Mouse (Mus musculus) C2C12 (cell line): ENCODE measurements around the gene Sidt2. TPM values are rescaled to one million over a fixed set of nuclear protein-coding genes. Genes with fewer than 3 reads are reported as not detected.

ENCODE experiments used
- H3K27me3 ChIP-seq: one replicate; pipeline ENCODE4 v1.6.1; 2011; ENCODE audit not compliant: control insufficient read depth, insufficient read depth, insufficient read length
- H3K36me3 ChIP-seq: one replicate; pipeline ENCODE4 v1.6.1; 2011; ENCODE audit not compliant: control insufficient read depth, insufficient read depth
- H3K4me3 ChIP-seq: one replicate; pipeline ENCODE4 v1.5.1; 2011; ENCODE audit warnings: mild to moderate bottlenecking, control low read depth; ENCODE audit not compliant: poor library complexity, insufficient read depth, severe bottlenecking
- H3K79me2 ChIP-seq: one replicate; pipeline ENCODE4 v1.6.1; 2011; ENCODE audit not compliant: control insufficient read depth, insufficient read depth
- H3K79me3 ChIP-seq: one replicate; pipeline ENCODE4 v1.6.1; 2011; ENCODE audit warnings: low read depth, control low read depth
- H3ac ChIP-seq: one replicate; pipeline ENCODE3; 2011; ENCODE audit warnings: low read depth; ENCODE audit not compliant: control insufficient read depth, insufficient read length
- CEBPB ChIP-seq: IDR thresholded peaks from one replicate; pipeline ENCODE4 v1.6.1; 2011; ENCODE audit warnings: low read depth, mild to moderate bottlenecking, control low read depth, moderate library complexity
- CTCF ChIP-seq: IDR thresholded peaks from one replicate; pipeline ENCODE4 v1.5.1; 2011; ENCODE audit not compliant: control insufficient read depth, insufficient read depth, insufficient read length
- FOSL1 ChIP-seq: IDR thresholded peaks from one replicate; pipeline ENCODE4 v1.8.0; 2011; ENCODE audit warnings: mild to moderate bottlenecking, low read length; ENCODE audit not compliant: poor library complexity, insufficient read depth, severe bottlenecking
- MAX ChIP-seq: IDR thresholded peaks from one replicate; pipeline ENCODE4 v1.6.1; 2011; ENCODE audit warnings: mild to moderate bottlenecking, control low read depth
- MYOD1 ChIP-seq: IDR thresholded peaks from one replicate; pipeline ENCODE4 v1.6.1; 2011; ENCODE audit warnings: low read depth; ENCODE audit not compliant: control insufficient read depth, insufficient read length
- MYOG ChIP-seq: IDR thresholded peaks from one replicate; pipeline ENCODE4 v1.6.1; 2011; ENCODE audit not compliant: control insufficient read depth, insufficient read length; ENCODE audit errors: extremely low read depth
- USF1 ChIP-seq: IDR thresholded peaks from one replicate; pipeline ENCODE4 v1.6.1; 2011; ENCODE audit warnings: low read depth, mild to moderate bottlenecking, control low read depth, moderate library complexity
- microRNA-seq: library from miRNA; unstranded; fragments of <30 nt; microRNA quantifications from one replicate; pipeline ENCODE4, GENCODE M21; 2019; ENCODE audit warnings: borderline microRNAs expressed
- polyA plus RNA-seq: library from polyadenylated mRNA; unstranded; fragments of >200 nt; fragmentation: generic; extraction: Trizol; gene quantifications from one replicate; pipeline ENCODE4 v1.2.1, GENCODE M21; 2012; ENCODE audit warnings: missing spikeins

The Sidt2 gene
- polyA plus RNA-seq, 1 experiment: 50.2 TPM

DNA sequence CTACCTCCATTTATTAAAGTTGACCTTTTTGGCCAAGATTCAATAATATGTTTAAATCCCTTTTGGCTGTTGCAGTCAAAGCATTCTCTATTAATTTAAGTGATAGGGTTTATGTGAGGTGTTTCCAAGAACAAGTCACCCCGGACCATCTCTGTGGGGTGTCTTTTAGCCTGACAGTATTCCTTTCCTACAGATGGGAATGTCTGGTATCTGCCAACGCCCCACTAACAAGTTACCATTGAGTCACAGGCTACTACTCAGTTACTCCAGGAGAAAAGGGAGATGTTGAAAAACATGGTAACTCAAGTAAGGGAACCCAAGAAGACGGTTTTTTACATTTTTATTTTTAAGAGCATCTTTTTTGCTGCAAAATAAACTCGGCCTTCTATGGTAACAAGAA lies 49.9 kb downstream of the Sidt2 start:
- H3K27me3 ChIP-seq: no peaks in the 10 kb centered on the region
- H3K79me2 ChIP-seq: peaks cover 36% of the 10 kb centered on the region
- H3K79me3 ChIP-seq: peaks cover 12% of the 10 kb centered on the region
- no peak overlapping the region for H3K4me3 ChIP-seq
- no peak overlapping the region for H3ac ChIP-seq
- TF ChIP-seq MYOD1: no peak
- TF ChIP-seq CTCF: no peak
- TF ChIP-seq FOSL1: no peak
- no peak for TF ChIP-seq MAX
- no peak for TF ChIP-seq CEBPB
- no peak for TF ChIP-seq USF1
- TF ChIP-seq MYOG: no peak
- H3K36me3 ChIP-seq: peaks cover 15% of the 10 kb centered on the region

DNA sequence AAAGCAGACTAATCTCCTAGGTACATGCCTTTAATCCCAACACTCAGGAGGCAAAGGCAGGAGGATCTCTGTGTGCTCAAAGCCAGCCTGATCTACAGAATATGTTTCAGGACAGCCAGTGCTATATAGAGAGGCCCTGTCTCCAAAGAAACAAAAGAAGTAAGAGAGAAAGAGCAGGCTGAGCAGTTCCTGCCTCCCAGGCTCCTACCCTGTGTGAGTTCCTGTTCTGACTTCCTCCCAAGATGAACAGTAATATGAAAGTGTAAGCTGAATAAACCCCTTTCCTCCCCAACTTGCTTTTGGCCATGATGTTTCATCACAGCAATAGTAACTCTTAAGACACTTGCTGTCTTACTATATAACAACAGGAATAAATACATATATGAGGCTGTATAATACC lies 61.4 kb downstream of the Sidt2 start:
- Histone ChIP-seq H3K4me3 (no peak overlapping the region), H3K79me3 (no peaks in the 10 kb centered on the region), H3K79me2 (no peaks in the 10 kb centered on the region), H3ac (no peak overlapping the region), H3K36me3 (peaks cover 41% of the 10 kb centered on the region), H3K27me3 (no peaks in the 10 kb centered on the region)
- TF ChIP-seq FOSL1 (no peak), CTCF (no peak), CEBPB (no peak), MAX (no peak), USF1 (no peak), MYOD1 (no peak), MYOG (no peak)

Small RNA genes lying within 50 kb of the gene (microRNA-seq; reads per million reads assigned to microRNA genes)
- 0.16 reads per million for gene Mir7087

Other genes starting within 250 kb of the Sidt2 start
- gene Cep164, start 126.6 kb downstream of the Sidt2 start, polyA plus RNA-seq: 12.7 TPM
- 9.9 TPM for gene Bace1, start 116.7 kb downstream of the Sidt2 start, polyA plus RNA-seq
- gene Pcsk7, start 48.8 kb downstream of the Sidt2 start, polyA plus RNA-seq: 18.0 TPM
- gene Rnf214, start 48.3 kb downstream of the Sidt2 start, polyA plus RNA-seq: 10.8 TPM
- gene Tagln, start 19.2 kb downstream of the Sidt2 start, polyA plus RNA-seq: 737 TPM
- 82.4 TPM for gene Pafah1b2, start 57.4 kb upstream of the Sidt2 start, polyA plus RNA-seq
- gene Sik3, start 57.6 kb upstream of the Sidt2 start, polyA plus RNA-seq: 32.0 TPM